Mouse (Mus musculus) lung, adult 2 months (tissue): Measurements from ENCODE around the gene Smim12. TPM values are rescaled to one million over a fixed set of nuclear protein-coding genes. Genes with fewer than 3 reads are reported as not detected.

ENCODE experiments used
- DNase-seq: peaks from one replicate; pipeline ENCODE4 v3.0.0; 2022
- H3K4me1 ChIP-seq: fragments of 200-500 bp; 2 replicates; pipeline ENCODE4 v1.6.1; 2011; ENCODE audit warnings: low read length; ENCODE audit not compliant: control insufficient read depth, insufficient read depth
- H3K4me3 ChIP-seq: fragments of 200-500 bp; replicated peaks from 2 replicates; pipeline ENCODE3; 2011; ENCODE audit warnings: low read depth, mild to moderate bottlenecking, control low read depth, low read length; ENCODE audit errors: extremely low read depth
- CTCF ChIP-seq: fragments of 200-500 bp; IDR thresholded peaks from 2 replicates; pipeline ENCODE4 v1.5.1; 2011; ENCODE audit warnings: mild to moderate bottlenecking, low read length, control low read depth; ENCODE audit not compliant: insufficient read depth
- POLR2A ChIP-seq: fragments of 200-500 bp; IDR thresholded peaks from 2 replicates; pipeline ENCODE4 v1.6.1; 2011; ENCODE audit warnings: low read depth, mild to moderate bottlenecking, control low read depth, low read length, borderline replicate concordance; ENCODE audit errors: extremely low read depth
- WGBS: fragments of 180-500 bp; shearing (Covaris S2); methylation state at CpG from one replicate; pipeline ENCODE4 v1.1.7; 2018; 5-methylcytosine and 5-hydroxymethylcytosine counted together
- polyA plus RNA-seq: library from polyadenylated mRNA; depleted of rRNA; stranded (reverse); fragments of >200 nt; gene quantifications from 2 replicates; pipeline ENCODE4 v1.2.3, GENCODE M21; 2012; rRNA removed

Smim12 gene
- 37.4 and 40.0 TPM in 2 replicates for polyA plus RNA-seq

DNA sequence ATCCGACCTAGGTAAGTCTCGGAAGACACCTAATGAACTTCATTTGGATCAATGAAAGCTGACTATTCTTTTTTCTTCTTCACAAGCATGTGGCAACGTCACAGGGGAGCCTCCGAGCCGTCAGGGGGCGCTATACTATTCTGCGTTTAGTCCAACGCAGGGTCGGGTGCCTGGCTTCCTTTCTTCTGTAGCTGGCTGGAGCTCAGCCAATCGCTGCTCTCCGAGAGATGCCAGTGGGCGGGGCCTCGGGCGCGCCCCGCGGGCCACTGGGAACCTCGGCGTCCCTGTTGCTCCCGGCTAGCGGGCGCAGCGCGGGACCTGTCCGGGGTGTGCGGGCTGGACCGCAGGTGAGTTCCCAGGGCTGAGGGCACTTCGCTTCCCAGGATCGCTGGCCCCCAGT, at the start of gene Smim12:
Gene Smim12, plus strand, starts transcription at position 233 of the 400 bp plus-strand sequence.
- peak; percentile 89 for TF ChIP-seq CTCF
- peak; percentile 83 for TF ChIP-seq POLR2A
- Histone ChIP-seq H3K4me1 (peaks cover 6% of the 10 kb centered on the region), H3K4me3 (peak within 1 kb of the TSS; percentile 99)
- peak; percentile 99 for DNase-seq
- WGBS = under 1% methylated on average over 29 of the region's 29 CpGs

- no peak for DNase-seq
Measured at GRCm38 (mm10) chr4:127194477-127195269, 48.9 kb upstream of the Smim12 start.

DNA sequence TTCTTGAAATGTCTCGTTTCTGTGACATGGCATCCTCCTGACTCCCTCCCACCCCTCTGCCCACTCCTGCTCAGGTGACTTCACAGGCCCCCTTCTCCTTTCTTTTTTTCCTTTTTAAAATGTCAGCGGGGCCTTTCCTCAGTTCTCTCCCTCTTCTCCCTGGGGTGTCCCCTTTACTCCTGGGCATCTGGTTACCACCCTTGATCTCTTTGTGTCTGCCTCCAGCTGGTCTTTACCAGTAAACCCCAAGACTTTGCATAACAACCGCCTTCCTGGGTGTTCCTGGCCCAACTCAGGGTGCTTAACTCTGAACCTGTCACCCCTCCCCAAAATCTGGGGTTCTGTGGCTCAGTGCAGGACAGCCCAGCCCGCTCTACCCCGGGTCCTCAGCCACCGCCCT, 45.0 kb upstream of the Smim12 start:
- DNase-seq = no peak
- H3K4me1 ChIP-seq = no peaks in the 10 kb centered on the region
- TF ChIP-seq CTCF (no peak), POLR2A (no peak)
- 49% methylated on average over 6 of the region's 6 CpGs for WGBS
- H3K4me3 ChIP-seq = no peak overlapping the region

More at GRCm38 (mm10) chr4:127194477-127195269, 48.9 kb upstream of the Smim12 start:
- 81% methylated on average over 25 of the region's 25 CpGs for WGBS
- H3K4me3 ChIP-seq = no peak overlapping the region
- no peaks in the 10 kb centered on the region for H3K4me1 ChIP-seq
- no peak for TF ChIP-seq POLR2A
- TF ChIP-seq CTCF = no peak

DNA sequence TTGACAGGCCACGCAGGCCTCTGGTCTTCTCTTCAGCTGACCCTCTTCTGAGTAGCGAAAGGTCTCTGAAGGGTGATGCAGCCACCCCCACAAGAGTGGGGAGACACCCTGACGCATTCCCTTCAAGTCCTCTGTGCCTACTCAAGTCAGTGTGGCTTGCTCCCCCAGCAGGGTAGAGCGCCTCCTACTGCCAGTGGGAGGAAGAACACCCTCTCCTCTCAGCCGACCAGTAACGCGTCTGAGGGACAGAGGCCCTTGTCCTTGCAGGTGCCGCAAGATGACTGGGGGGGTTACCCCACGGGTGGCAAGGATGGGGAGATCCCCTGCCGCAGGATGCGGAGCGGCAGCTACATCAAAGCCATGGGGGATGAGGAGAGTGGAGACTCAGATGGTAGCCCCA, 44.2 kb upstream of the Smim12 start:
- DNase-seq = no peak
- H3K4me1 ChIP-seq = no peaks in the 10 kb centered on the region
- no peak for TF ChIP-seq POLR2A
- TF ChIP-seq CTCF = peak; percentile 22; the same call in 1 of the 2 replicates
- 61% methylated on average over 12 of the region's 12 CpGs for WGBS
- no peak overlapping the region for H3K4me3 ChIP-seq

- H3K4me3 ChIP-seq = no peak overlapping the region
- H3K4me1 ChIP-seq = no peaks in the 10 kb centered on the region
- WGBS = 83% methylated on average over 12 of the region's 12 CpGs
- no peak for TF ChIP-seq CTCF
- TF ChIP-seq POLR2A = no peak
- no peak for DNase-seq
Measured at GRCm38 (mm10) chr4:127200164-127200722, 43.3 kb upstream of the Smim12 start.

DNA sequence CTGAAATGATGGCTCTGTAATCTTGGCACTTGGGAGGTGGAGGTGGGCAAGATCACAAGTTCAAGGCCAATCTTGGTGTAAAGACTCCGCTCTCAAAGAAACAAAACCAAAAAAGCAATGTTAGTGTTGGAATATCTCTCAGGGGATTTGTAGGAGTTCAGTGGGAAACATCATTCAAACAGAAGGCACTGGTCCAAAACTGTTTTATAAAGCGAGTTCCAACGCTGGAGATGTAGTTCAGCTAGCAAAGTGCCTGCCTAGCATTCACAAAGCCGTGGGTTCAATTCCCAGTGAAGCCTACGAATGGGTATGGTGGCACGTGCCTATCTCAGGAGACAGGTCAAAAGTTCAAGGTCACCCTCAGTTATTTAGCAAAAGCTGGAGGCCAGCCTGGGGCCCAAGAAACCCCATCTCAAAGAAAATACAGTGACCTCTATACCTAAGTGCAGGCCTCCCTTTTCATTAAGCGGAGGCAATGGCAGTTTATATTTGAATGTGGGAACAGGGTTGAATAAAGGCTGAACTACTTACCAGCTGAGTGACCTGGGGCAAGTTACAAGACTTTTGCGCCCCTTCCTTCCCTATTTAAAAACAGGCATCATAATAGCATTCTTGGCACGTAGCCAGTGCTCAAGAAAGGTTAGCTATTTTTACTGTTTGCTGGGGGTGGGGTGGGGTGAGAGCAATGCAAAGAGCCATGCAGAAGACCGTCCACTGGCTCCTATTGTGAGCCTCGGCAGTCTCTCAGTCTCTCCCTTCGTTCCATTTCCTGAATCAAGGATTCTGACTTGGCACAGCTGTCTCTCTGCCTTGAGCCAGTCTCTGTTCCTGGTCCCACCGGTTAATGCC, 42.6 kb upstream of the Smim12 start:
- TF ChIP-seq CTCF = no peak
- no peak for TF ChIP-seq POLR2A
- no peak overlapping the region for H3K4me3 ChIP-seq
- 57% methylated on average over 13 of the region's 13 CpGs for WGBS
- DNase-seq = no peak
- H3K4me1 ChIP-seq = no peaks in the 10 kb centered on the region

GRCm38 (mm10) chr4:127203081-127203480, 40.5 kb upstream of the Smim12 start:
- no peak overlapping the region for H3K4me3 ChIP-seq
- H3K4me1 ChIP-seq = no peaks in the 10 kb centered on the region
- no peak for DNase-seq
- WGBS = 77% methylated on average over 1 of the region's 1 CpGs
- TF ChIP-seq POLR2A = no peak
- no peak for TF ChIP-seq CTCF

DNA sequence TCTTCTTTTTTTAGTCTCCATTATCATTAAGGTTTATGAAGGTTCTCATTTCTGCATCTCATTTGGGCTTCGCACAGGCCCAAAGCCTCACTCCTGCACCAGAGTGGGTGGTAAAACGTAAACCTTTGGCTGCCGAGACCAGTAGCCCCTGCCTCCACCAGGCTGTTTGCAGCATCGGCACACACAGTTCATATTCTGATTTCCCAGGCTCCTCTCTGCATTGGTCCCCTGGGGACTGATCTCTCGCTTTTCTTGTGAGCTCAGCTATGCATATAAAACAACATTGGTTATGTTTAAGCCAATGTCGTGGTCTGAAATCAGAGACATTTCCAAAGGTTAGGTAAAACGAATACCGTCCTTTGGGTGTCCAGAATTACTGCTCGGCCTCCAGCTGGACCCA, 32.3 kb upstream of the Smim12 start:
- H3K4me3 ChIP-seq = no peak overlapping the region
- no peaks in the 10 kb centered on the region for H3K4me1 ChIP-seq
- no peak for DNase-seq
- no peak for TF ChIP-seq CTCF
- no peak for TF ChIP-seq POLR2A
- 75% methylated on average over 9 of the region's 9 CpGs for WGBS

- no peak for TF ChIP-seq CTCF
- no peak for TF ChIP-seq POLR2A
- Histone ChIP-seq H3K4me1 (no peaks in the 10 kb centered on the region), H3K4me3 (no peak overlapping the region)
- no peak for DNase-seq
- 19% methylated on average over 26 of the region's 28 CpGs for WGBS
Measured at GRCm38 (mm10) chr4:127214510-127214909, 29.1 kb upstream of the Smim12 start.
